ENCODE assay signal across 17 mouse cellular contexts in the genomic region with DNA sequence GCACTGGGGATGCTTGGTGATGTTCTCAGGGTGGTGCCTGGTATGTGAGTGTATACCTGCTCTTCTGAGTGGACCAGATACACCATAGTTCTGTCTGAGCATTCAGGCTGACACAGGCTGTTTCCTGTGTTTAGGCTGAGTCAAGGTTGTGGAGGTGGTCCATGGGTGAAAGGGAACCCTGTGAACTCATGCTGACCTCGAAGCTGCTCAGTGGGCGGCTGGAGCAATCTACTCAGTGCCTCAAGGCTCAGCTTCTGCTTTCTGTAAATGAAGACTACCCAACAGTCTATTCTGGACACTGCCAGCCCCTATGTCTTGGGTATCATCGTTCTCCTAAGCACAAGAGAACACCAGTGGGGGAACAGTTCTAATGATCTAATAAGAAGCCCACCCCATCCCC. TPM values are rescaled to one million over a fixed set of nuclear protein-coding genes. Genes with fewer than 3 reads are reported as not detected.
DNase-seq lines count a peak whose midpoint lies in the region; ATAC-seq lines count a peak whose summit lies in the region.
"Had no signal": no experiment of that assay in that cellular context is flagged by ENCODE, and none has a peak within 500 bp of the region (broad histone marks: within the 10 kb centered on the region; RNA-seq: fewer than 3 reads in every experiment).

No protein-coding gene starts in this region.

- no peaks in the 10 kb centered on the region for H3K27me3 ChIP-seq in intestine, embryonic 15.5 days (replicated peaks)
- H3K27me3 ChIP-seq: heart, embryonic 12.5 days had no signal

- H3K36me3 ChIP-seq in intestine, embryonic 15.5 days, result no peaks in the 10 kb centered on the region

- no peak overlapping the region for H3K4me2 ChIP-seq in intestine, embryonic 15.5 days (replicated peaks)
- H3K4me2 ChIP-seq: heart, embryonic 12.5 days had no signal

- no peak overlapping the region for H3K9ac ChIP-seq in intestine, embryonic 15.5 days
- H3K9ac ChIP-seq: forebrain, postnatal 0 days; heart, embryonic 12.5 days; liver, embryonic 14.5 days had no signal

- H3K27ac ChIP-seq in intestine, embryonic 15.5 days, result no peak overlapping the region
- H3K27ac ChIP-seq: limb, embryonic 10.5 days; liver, embryonic 14.5 days had no signal

- no peaks in the 10 kb centered on the region for H3K9me3 ChIP-seq in intestine, embryonic 15.5 days
- H3K9me3 ChIP-seq: heart, embryonic 12.5 days; limb, embryonic 10.5 days had no signal

- 0 out of 2 replicates have a peak, but pooled peaks cover 6% of the 10 kb centered on the region for H3K4me1 ChIP-seq in intestine, embryonic 15.5 days (replicated peaks)

- H3K4me3 ChIP-seq in intestine, embryonic 15.5 days (replicated peaks), result no peak overlapping the region
- H3K4me3 ChIP-seq: heart, embryonic 12.5 days; limb, embryonic 10.5 days had no signal

- ATAC-seq in megakaryocyte, adult 5-6 weeks (ENCODE audit: poor library complexity, severe bottlenecking), result peak; percentile 70
- ATAC-seq in intestine, embryonic 15.5 days, result no peak
- ATAC-seq: forebrain, postnatal 0 days had no signal

- 68% methylated on average over 3 of the region's 3 CpGs for WGBS in intestine, embryonic 15.5 days

- DNase-seq in layer of hippocampus, adult 9-11 months, result peak; percentile 61
- DNase-seq in layer of hippocampus, postnatal 25 days (ENCODE audit: extremely low spot score in 1 of 2, low spot score in 1 of 2), result no peak
- DNase-seq in A20 (ENCODE audit: low read depth, low spot score), result peak; percentile 42
- peak; percentile 13 for DNase-seq in R1 (ENCODE audit: low read depth, low spot score)
- no peak for DNase-seq in frontal cortex, postnatal 14 days (ENCODE audit: low spot score in 2 of 2)
- DNase-seq in cerebellum, adult 11 months, result no peak
- DNase-seq: adrenal gland, adult 8-10 months; cerebellum, adult 8-10 months; forebrain, postnatal 0 days; gastrocnemius, postnatal 10 days; heart, postnatal 4 days; kidney, postnatal 10 days had no signal

RNA-seq across cellular contexts. Expression of a gene that starts 14.1 kb away (rescaled TPM):
- 100 to 1,000 TPM; 111 to 132 TPM for total RNA-seq in layer of hippocampus, postnatal 25 days (2021)
- total RNA-seq in megakaryocyte, adult 5-6 weeks (2015), result 76.6 and 82.8 TPM in 2 replicates
- 96.2 and 100 TPM in 2 replicates for total RNA-seq in megakaryocyte, adult 5-6 weeks (2017)
- polyA plus RNA-seq in intestine, embryonic 15.5 days (2015; fragmentation: Nextera tagmentation; extraction: Ambion mirVana), result 94.6 and 94.7 TPM in 2 replicates

Comparison
In these comparisons a context has a peak if more than half of its experiments do, and no peak if none do; other contexts are left out.
1. DNase-seq: peak in layer of hippocampus, adult 9-11 months (single experiment), A20 (single experiment) and R1 (single experiment); none in layer of hippocampus, postnatal 25 days (0 of 2), frontal cortex, postnatal 14 days (0 of 2) and cerebellum, adult 11 months (single experiment).